30 mouse cellular contexts compared by ENCODE assay signal in genomic region chr6:95085276-95085675, GRCm38 (mm10). TPM values are rescaled to one million over a fixed set of nuclear protein-coding genes. Genes with fewer than 3 reads are reported as not detected.
DNase-seq lines count a peak whose midpoint lies in the region; ATAC-seq and TF ChIP-seq lines count a peak whose summit lies in the region.
"Had no signal": no experiment of that assay in that cellular context is flagged by ENCODE, and none has a peak within 500 bp of the region (broad histone marks: within the 10 kb centered on the region; RNA-seq: fewer than 3 reads in every experiment).

No protein-coding gene starts in this region.

- H3K36me3 ChIP-seq in hindbrain, postnatal 0 days (ENCODE audit: insufficient read depth, low read length), result no peaks in the 10 kb centered on the region
- H3K36me3 ChIP-seq in hindbrain, embryonic 11.5 days (ENCODE audit: control insufficient read depth, insufficient read depth, low read length), result no peaks in the 10 kb centered on the region
- no peaks in the 10 kb centered on the region for H3K36me3 ChIP-seq in midbrain, embryonic 14.5 days (ENCODE audit: control insufficient read depth, insufficient read depth, low read length)
- no peaks in the 10 kb centered on the region for H3K36me3 ChIP-seq in midbrain, embryonic 16.5 days (ENCODE audit: control insufficient read depth, insufficient read depth, low read length)
- H3K36me3 ChIP-seq: embryonic facial prominence, embryonic 12.5 days; heart, embryonic 10.5 days; heart, embryonic 15.5 days; hindbrain, embryonic 12.5 days; limb, embryonic 12.5 days; liver, embryonic 15.5 days had no signal

- H3K27me3 ChIP-seq in hindbrain, postnatal 0 days (ENCODE audit: insufficient read depth, low read length), result no peaks in the 10 kb centered on the region
- H3K27me3 ChIP-seq in hindbrain, embryonic 11.5 days (ENCODE audit: control insufficient read depth, insufficient read depth, low read length), result no peaks in the 10 kb centered on the region
- no peaks in the 10 kb centered on the region for H3K27me3 ChIP-seq in midbrain, embryonic 14.5 days (ENCODE audit: control insufficient read depth, insufficient read depth, low read length)
- no peaks in the 10 kb centered on the region for H3K27me3 ChIP-seq in midbrain, embryonic 16.5 days (ENCODE audit: control insufficient read depth, insufficient read depth, low read depth, low read length)
- H3K27me3 ChIP-seq: embryonic facial prominence, embryonic 12.5 days; heart, embryonic 15.5 days; hindbrain, embryonic 12.5 days; limb, embryonic 12.5 days; liver, embryonic 15.5 days had no signal

- 48% methylated on average over 1 of the region's 1 CpGs for WGBS in hindbrain, postnatal 0 days
- WGBS in hindbrain, embryonic 11.5 days, result 75% methylated on average over 1 of the region's 1 CpGs
- WGBS in midbrain, embryonic 14.5 days, result 29% methylated on average over 1 of the region's 1 CpGs
- WGBS in midbrain, embryonic 16.5 days, result 58% methylated on average over 1 of the region's 1 CpGs

- no peak overlapping the region for H3K9ac ChIP-seq in hindbrain, postnatal 0 days (replicated peaks; ENCODE audit: low read length)
- H3K9ac ChIP-seq in hindbrain, embryonic 11.5 days (ENCODE audit: low read depth, low read length), result no peak overlapping the region
- H3K9ac ChIP-seq in midbrain, embryonic 14.5 days (replicated peaks; ENCODE audit: low read length), result no peak overlapping the region
- H3K9ac ChIP-seq in midbrain, embryonic 16.5 days (ENCODE audit: low read depth, low read length), result no peak overlapping the region
- H3K9ac ChIP-seq: embryonic facial prominence, embryonic 12.5 days; heart, embryonic 15.5 days; hindbrain, embryonic 12.5 days; limb, embryonic 12.5 days; liver, embryonic 15.5 days; lung, embryonic 14.5 days had no signal

- no peaks in the 10 kb centered on the region for H3K4me1 ChIP-seq in hindbrain, postnatal 0 days (ENCODE audit: insufficient read depth, low read length)
- H3K4me1 ChIP-seq in hindbrain, embryonic 11.5 days (replicated peaks; ENCODE audit: control insufficient read depth, insufficient read depth, low read length), result no peaks in the 10 kb centered on the region
- H3K4me1 ChIP-seq in midbrain, embryonic 14.5 days (ENCODE audit: control insufficient read depth, insufficient read depth, low read length), result no peaks in the 10 kb centered on the region
- no peaks in the 10 kb centered on the region for H3K4me1 ChIP-seq in midbrain, embryonic 16.5 days (ENCODE audit: control insufficient read depth, insufficient read depth, low read length)
- H3K4me1 ChIP-seq: embryonic facial prominence, embryonic 12.5 days; heart, embryonic 10.5 days; heart, embryonic 15.5 days; hindbrain, embryonic 12.5 days; limb, embryonic 12.5 days; liver, embryonic 15.5 days had no signal

- ATAC-seq in hindbrain, postnatal 0 days, result no peak
- ATAC-seq in hindbrain, embryonic 11.5 days (ENCODE audit: low FRiP score), result no peak
- no peak for ATAC-seq in midbrain, embryonic 14.5 days (ENCODE audit: low FRiP score, low TSS enrichment)
- ATAC-seq in midbrain, embryonic 16.5 days, result no peak
- ATAC-seq: activated CD4-positive, CD25-positive, alpha-beta regulatory T cell, adult 4 months; intestine, embryonic 16.5 days had no signal

- H3K4me3 ChIP-seq in hindbrain, postnatal 0 days (ENCODE audit: low read length), result no peak overlapping the region
- no peak overlapping the region for H3K4me3 ChIP-seq in hindbrain, embryonic 11.5 days (ENCODE audit: low read depth, low read length)
- H3K4me3 ChIP-seq in midbrain, embryonic 14.5 days (replicated peaks; ENCODE audit: low read depth, low read length), result no peak overlapping the region
- H3K4me3 ChIP-seq in midbrain, embryonic 16.5 days (ENCODE audit: low read depth, low read length), result no peak overlapping the region
- H3K4me3 ChIP-seq: embryonic facial prominence, embryonic 12.5 days; heart, embryonic 10.5 days; heart, embryonic 15.5 days; hindbrain, embryonic 12.5 days; limb, embryonic 12.5 days; liver, embryonic 15.5 days had no signal

- no peak for TF ChIP-seq CTCF in hindbrain, postnatal 0 days (IDR thresholded peaks at IDR 0.05; ENCODE audit: low read depth)

- H3K4me2 ChIP-seq in hindbrain, postnatal 0 days (ENCODE audit: low read depth, low read length), result no peak overlapping the region
- no peak overlapping the region for H3K4me2 ChIP-seq in hindbrain, embryonic 11.5 days (replicated peaks; ENCODE audit: low read depth, low read length)
- H3K4me2 ChIP-seq in midbrain, embryonic 14.5 days (ENCODE audit: low read length), result no peak overlapping the region
- H3K4me2 ChIP-seq in midbrain, embryonic 16.5 days (ENCODE audit: low read length), result no peak overlapping the region
- H3K4me2 ChIP-seq: embryonic facial prominence, embryonic 12.5 days; heart, embryonic 15.5 days; hindbrain, embryonic 12.5 days; limb, embryonic 12.5 days; liver, embryonic 15.5 days; lung, embryonic 14.5 days had no signal

- DNase-seq in hindbrain, postnatal 0 days (ENCODE audit: low spot score), result peak; percentile 15
- DNase-seq in hindbrain, embryonic 11.5 days (ENCODE audit: low spot score), result no peak
- peak; percentile 32 for DNase-seq in midbrain, embryonic 14.5 days
- DNase-seq in brain, adult 2 months (ENCODE audit: low read depth, low spot score), result peak; percentile 42
- peak; percentile 90 for DNase-seq in fat pad, adult 2 months (ENCODE audit: extremely low read depth, low read depth, low spot score)
- no peak for DNase-seq in c-Kit-positive CD71-positive TER-119-positive erythroid progenitor cells, embryonic 14.5 days (ENCODE audit: low spot score)
- DNase-seq: adrenal gland, adult 2 months; adrenal gland, postnatal 36 days; B cell, adult 2 months; cerebellum, adult 11 months; cerebellum, adult 9-10 months; cerebellum, postnatal 36 days; embryo, embryonic 11 days; gastrocnemius, postnatal 10 days; heart, adult 11 months; kidney, adult 9 months; kidney, postnatal 10 days; lung, embryonic 14.5 days; lung, postnatal 14 days; right cerebral cortex, postnatal 4 days; thymus, postnatal 4 days had no signal

- peak overlapping the region; percentile 36 for H3K27ac ChIP-seq in hindbrain, postnatal 0 days
- no peak overlapping the region for H3K27ac ChIP-seq in hindbrain, embryonic 11.5 days (ENCODE audit: low read depth, low read length)
- no peak overlapping the region for H3K27ac ChIP-seq in midbrain, embryonic 14.5 days (replicated peaks; ENCODE audit: low read depth, low read length)
- no peak overlapping the region for H3K27ac ChIP-seq in midbrain, embryonic 16.5 days (ENCODE audit: low read length)
- H3K27ac ChIP-seq: embryonic facial prominence, embryonic 12.5 days; heart, embryonic 10.5 days; heart, embryonic 15.5 days; hindbrain, embryonic 12.5 days; limb, embryonic 12.5 days; liver, embryonic 15.5 days had no signal

- H3K9me3 ChIP-seq in hindbrain, postnatal 0 days (ENCODE audit: low read length), result no peaks in the 10 kb centered on the region
- H3K9me3 ChIP-seq in hindbrain, embryonic 11.5 days (ENCODE audit: control insufficient read depth, low read length), result no peaks in the 10 kb centered on the region
- H3K9me3 ChIP-seq in midbrain, embryonic 14.5 days (ENCODE audit: control insufficient read depth, low read length), result no peaks in the 10 kb centered on the region
- no peaks in the 10 kb centered on the region for H3K9me3 ChIP-seq in midbrain, embryonic 16.5 days (replicated peaks; ENCODE audit: control insufficient read depth, low read length, poor library complexity, severe bottlenecking)
- H3K9me3 ChIP-seq: embryonic facial prominence, embryonic 12.5 days; heart, embryonic 10.5 days; heart, embryonic 15.5 days; hindbrain, embryonic 12.5 days; limb, embryonic 12.5 days; liver, embryonic 15.5 days had no signal

RNA-seq across cellular contexts. Expression of gene Kbtbd8, which starts 31.8 kb away (rescaled TPM):
- 3.1 and 3.8 TPM in 2 replicates for total RNA-seq in hindbrain, postnatal 0 days (2014; rRNA removed)
- polyA plus RNA-seq in hindbrain, postnatal 0 days (2015; fragmentation: Nextera tagmentation; extraction: Ambion mirVana), result 1.7 and 1.8 TPM in 2 replicates
- 8.1 and 9.0 TPM in 2 replicates for polyA plus RNA-seq in hindbrain, embryonic 11.5 days (2014; fragmentation: Nextera tagmentation; extraction: Ambion mirVana)
- polyA plus RNA-seq in midbrain, embryonic 14.5 days (2014; fragmentation: Nextera tagmentation; extraction: Ambion mirVana), result 5.6 and 6.0 TPM in 2 replicates
- polyA plus RNA-seq in midbrain, embryonic 16.5 days (2015; fragmentation: Nextera tagmentation; extraction: Ambion mirVana), result 4.7 and 5.1 TPM in 2 replicates

Comparison
In these comparisons a context has a peak if more than half of its experiments do, and no peak if none do; other contexts are left out.
1. DNase-seq: peak in hindbrain, postnatal 0 days (single experiment), midbrain, embryonic 14.5 days (single experiment), brain, adult 2 months (single experiment) and fat pad, adult 2 months (single experiment); none in hindbrain, embryonic 11.5 days (single experiment) and c-Kit-positive CD71-positive TER-119-positive erythroid progenitor cells, embryonic 14.5 days (single experiment).